Comparison of ENCODE assay signal across 9 mouse cellular contexts in the genomic region with DNA sequence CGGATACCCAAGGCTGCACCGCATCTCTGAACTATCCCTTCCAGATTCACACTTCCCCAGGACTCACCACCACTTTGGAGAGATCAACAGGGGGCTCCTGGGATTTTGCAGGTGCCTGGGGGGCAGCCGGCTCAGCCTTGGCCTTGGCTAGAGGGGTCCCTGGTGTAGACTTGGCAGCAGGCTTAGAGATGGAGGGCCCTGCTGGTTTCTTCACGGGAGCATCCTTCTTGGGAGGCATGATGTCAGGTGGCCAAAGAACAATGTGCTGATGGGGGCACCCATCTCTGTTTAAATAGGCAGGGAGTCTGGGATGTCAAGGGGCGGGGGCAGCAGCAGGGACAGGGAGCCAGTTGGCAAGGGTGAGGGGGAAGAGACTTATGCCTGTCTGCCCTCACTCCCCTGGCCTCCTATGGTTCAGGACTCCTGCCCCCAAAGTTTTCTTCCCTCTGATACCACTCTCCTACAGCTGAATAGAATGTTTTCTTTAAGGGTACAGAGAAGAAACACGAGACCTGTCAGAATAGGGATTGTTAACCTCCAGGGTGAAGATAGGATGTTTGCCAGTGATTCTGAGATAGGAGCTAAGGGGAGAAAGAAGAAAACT. TPM values are rescaled to one million over a fixed set of nuclear protein-coding genes. Genes with fewer than 3 reads are reported as not detected.
A peak's percentile ranks its signal among the peaks of the same experiment; 100 is the strongest.
DNase-seq lines count a peak whose midpoint lies in the region; ATAC-seq and TF ChIP-seq lines count a peak whose summit lies in the region.
"Had no signal": no experiment of that assay in that cellular context is flagged by ENCODE, and none has a peak within 500 bp of the region (broad histone marks: within the 10 kb centered on the region; RNA-seq: fewer than 3 reads in every experiment).

No protein-coding gene starts in this region.

- no peaks in the 10 kb centered on the region for H3K9me3 ChIP-seq in heart, postnatal 0 days (replicated peaks; ENCODE audit: control insufficient read depth, low read length)
- no peaks in the 10 kb centered on the region for H3K9me3 ChIP-seq in neural tube, embryonic 15.5 days (replicated peaks)

- H3K4me1 ChIP-seq in heart, postnatal 0 days (ENCODE audit: control insufficient read depth, insufficient read depth): peaks cover 18% of the 10 kb centered on the region; the same call in 1 of the 2 replicates
- peaks cover 31% of the 10 kb centered on the region for H3K4me1 ChIP-seq in testis, adult 2 months (ENCODE audit: control insufficient read depth, insufficient read depth, low read length)
- H3K4me1 ChIP-seq in neural tube, embryonic 15.5 days: peaks cover 45% of the 10 kb centered on the region

- no peak for TF ChIP-seq POLR2A in testis, adult 2 months (IDR thresholded peaks at IDR 0.05; ENCODE audit: control insufficient read depth, low read depth, low read length)

- no peak for ATAC-seq in heart, postnatal 0 days (ENCODE audit: insufficient read depth, low read depth)
- ATAC-seq in neural tube, embryonic 15.5 days (ENCODE audit: low FRiP score): no peak

- no peak for TF ChIP-seq CTCF in heart, postnatal 0 days (IDR thresholded peaks at IDR 0.05; ENCODE audit: low read depth)
- no peak for TF ChIP-seq CTCF in testis, adult 2 months (IDR thresholded peaks at IDR 0.05; ENCODE audit: control insufficient read depth, insufficient read depth, insufficient replicate concordance, low read depth, low read length)

- peak; percentile 70 for DNase-seq in cerebellum, adult 9-11 months
- DNase-seq in cerebellum, postnatal 4 days (ENCODE audit: low spot score in 2 of 2): no peak
- no peak for DNase-seq in heart, postnatal 0 days (ENCODE audit: low spot score)
- no peak for DNase-seq in heart, postnatal 36 days
- no peak for DNase-seq in testis, postnatal 10 days (ENCODE audit: low spot score)
- DNase-seq in thymus, postnatal 36 days: no peak
- DNase-seq: right cerebral cortex, adult 18-20 months had no signal

- WGBS in heart, postnatal 0 days: 46% methylated on average over 6 of the region's 6 CpGs
- 42% methylated on average over 6 of the region's 6 CpGs for WGBS in neural tube, embryonic 15.5 days

- no peaks in the 10 kb centered on the region for H3K36me3 ChIP-seq in heart, postnatal 0 days (replicated peaks; ENCODE audit: control insufficient read depth, insufficient read depth, low read length)
- H3K36me3 ChIP-seq in testis, adult 2 months (ENCODE audit: control insufficient read depth, insufficient read depth, low read length): no peaks in the 10 kb centered on the region
- H3K36me3 ChIP-seq in neural tube, embryonic 15.5 days: no peaks in the 10 kb centered on the region

- H3K27ac ChIP-seq in heart, postnatal 0 days (ENCODE audit: low read depth): no peak overlapping the region
- peak overlapping the region; percentile 47; the same call in 1 of the 2 replicates for H3K27ac ChIP-seq in testis, adult 2 months (ENCODE audit: control insufficient read depth, insufficient read depth, low read depth, low read length)
- no peak overlapping the region for H3K27ac ChIP-seq in neural tube, embryonic 15.5 days (replicated peaks)

- intact Hi-C loops in heart, postnatal 36 days (cut with DNase I): no loop called here

- no peak overlapping the region for H3K4me3 ChIP-seq in heart, postnatal 0 days (ENCODE audit: low read depth, low read length)
- H3K4me3 ChIP-seq in testis, adult 2 months (ENCODE audit: control insufficient read depth, low read depth, low read length): no peak overlapping the region; the same call in 1 of the 2 replicates
- 0 out of 2 replicates have a peak overlapping the region, but pooled peaks have one; percentile 62 for H3K4me3 ChIP-seq in neural tube, embryonic 15.5 days (replicated peaks)

- H3K4me2 ChIP-seq in heart, postnatal 0 days (ENCODE audit: low read depth, low read length): no peak overlapping the region
- H3K4me2 ChIP-seq in neural tube, embryonic 15.5 days: peak overlapping the region; percentile 85

- TF ChIP-seq EP300 in heart, postnatal 0 days (IDR thresholded peaks at IDR 0.05; ENCODE audit: low read depth): no peak

- H3K9ac ChIP-seq in heart, postnatal 0 days (replicated peaks; ENCODE audit: low read depth, low read length): peak overlapping the region; percentile 4; the same call in 1 of the 2 replicates
- 0 out of 2 replicates have a peak overlapping the region, but pooled peaks have one; percentile 56 for H3K9ac ChIP-seq in neural tube, embryonic 15.5 days (replicated peaks)

- H3K27me3 ChIP-seq in heart, postnatal 0 days (ENCODE audit: control insufficient read depth, insufficient read depth, low read length): no peaks in the 10 kb centered on the region
- H3K27me3 ChIP-seq in testis, adult 2 months (ENCODE audit: control insufficient read depth, insufficient read depth, low read length): no peaks in the 10 kb centered on the region
- H3K27me3 ChIP-seq in neural tube, embryonic 15.5 days (replicated peaks): no peaks in the 10 kb centered on the region

RNA-seq across cellular contexts. Expression of gene Myl6b, which starts 1.2 kb away (rescaled TPM):
- 3.2 and 4.8 TPM in 2 replicates for total RNA-seq in heart, postnatal 0 days (2014; rRNA removed; ENCODE audit: low replicate concordance)
- polyA plus RNA-seq in heart, postnatal 0 days (2015; fragmentation: Nextera tagmentation; extraction: Ambion mirVana): 4.6 and 4.9 TPM in 2 replicates
- total RNA-seq in heart, postnatal 36 days (2021): 1 to 10 TPM; 2.8 to 3.2 TPM
- polyA plus RNA-seq in testis, adult 2 months (2012; rRNA removed): 20.3 and 23.2 TPM in 2 replicates
- polyA plus RNA-seq in neural tube, embryonic 15.5 days (2015; fragmentation: Nextera tagmentation; extraction: Ambion mirVana): 7.0 and 7.7 TPM in 2 replicates

RNA-seq across cellular contexts. Expression of gene Myl6, which starts 3.3 kb away (rescaled TPM):
- 606 and 830 TPM in 2 replicates for total RNA-seq in heart, postnatal 0 days (2014; rRNA removed; ENCODE audit: low replicate concordance)
- polyA plus RNA-seq in heart, postnatal 0 days (2015; fragmentation: Nextera tagmentation; extraction: Ambion mirVana): 791 and 823 TPM in 2 replicates
- total RNA-seq in heart, postnatal 36 days (2021): 100 to 1,000 TPM; 267 to 286 TPM
- 191 and 248 TPM in 2 replicates for polyA plus RNA-seq in testis, adult 2 months (2012; rRNA removed)
- 999 and 1,090 TPM in 2 replicates for polyA plus RNA-seq in neural tube, embryonic 15.5 days (2015; fragmentation: Nextera tagmentation; extraction: Ambion mirVana)

RNA-seq across cellular contexts. Expression of gene Esyt1, which starts 28.4 kb away (rescaled TPM):
- total RNA-seq in heart, postnatal 0 days (2014; rRNA removed; ENCODE audit: low replicate concordance): 38.2 and 41.5 TPM in 2 replicates
- polyA plus RNA-seq in heart, postnatal 0 days (2015; fragmentation: Nextera tagmentation; extraction: Ambion mirVana): 12.6 and 13.0 TPM in 2 replicates
- total RNA-seq in heart, postnatal 36 days (2021): 10 to 100 TPM; 19.3 TPM
- polyA plus RNA-seq in testis, adult 2 months (2012; rRNA removed): 1.6 and 3.1 TPM in 2 replicates
- polyA plus RNA-seq in neural tube, embryonic 15.5 days (2015; fragmentation: Nextera tagmentation; extraction: Ambion mirVana): 20.7 and 30.0 TPM in 2 replicates

RNA-seq across cellular contexts. Expression of gene Smarcc2, which starts 38.2 kb away (rescaled TPM):
- total RNA-seq in heart, postnatal 0 days (2014; rRNA removed; ENCODE audit: low replicate concordance): 40.8 and 42.1 TPM in 2 replicates
- polyA plus RNA-seq in heart, postnatal 0 days (2015; fragmentation: Nextera tagmentation; extraction: Ambion mirVana): 31.9 and 32.9 TPM in 2 replicates
- total RNA-seq in heart, postnatal 36 days (2021): 10 to 100 TPM; 79.8 to 82.7 TPM
- 138 and 141 TPM in 2 replicates for polyA plus RNA-seq in testis, adult 2 months (2012; rRNA removed)
- polyA plus RNA-seq in neural tube, embryonic 15.5 days (2015; fragmentation: Nextera tagmentation; extraction: Ambion mirVana): 138 and 149 TPM in 2 replicates

RNA-seq across cellular contexts. Expression of gene Zc3h10, which starts 50.3 kb away (rescaled TPM):
- total RNA-seq in heart, postnatal 0 days (2014; rRNA removed; ENCODE audit: low replicate concordance): 13.8 and 24.4 TPM in 2 replicates
- 6.1 and 8.1 TPM in 2 replicates for polyA plus RNA-seq in heart, postnatal 0 days (2015; fragmentation: Nextera tagmentation; extraction: Ambion mirVana)
- 1 to 10 TPM; 7.2 to 8.8 TPM for total RNA-seq in heart, postnatal 36 days (2021)
- 29.9 and 33.9 TPM in 2 replicates for polyA plus RNA-seq in testis, adult 2 months (2012; rRNA removed)
- 16.0 and 16.2 TPM in 2 replicates for polyA plus RNA-seq in neural tube, embryonic 15.5 days (2015; fragmentation: Nextera tagmentation; extraction: Ambion mirVana)
